Mouse (Mus musculus): Measurements from ENCODE around the gene Gm20388.

Gene Gm20388

DNA sequence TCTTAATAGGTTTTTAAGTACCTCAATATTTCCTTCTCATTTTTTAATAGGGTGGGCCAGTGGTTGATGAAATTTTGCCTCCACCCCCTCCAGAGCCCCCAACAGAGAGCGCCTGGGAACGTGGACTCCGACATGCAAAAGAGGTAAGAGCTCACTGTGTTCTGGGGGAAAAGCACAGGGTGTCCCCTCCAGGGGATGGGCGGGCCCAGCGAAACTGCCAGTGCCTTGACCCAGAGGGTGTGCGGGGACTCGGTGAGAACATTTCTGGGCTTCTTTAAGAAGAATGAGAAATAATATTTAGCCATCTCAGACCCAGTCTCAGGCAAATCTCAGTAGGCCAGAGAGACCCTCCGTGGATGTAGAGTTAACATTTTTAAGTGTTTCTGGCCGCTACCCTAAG lies 2487.5 kb downstream of the Gm20388 start:
- DNase-seq (ENCODE audit: low spot score): no peak

DNA sequence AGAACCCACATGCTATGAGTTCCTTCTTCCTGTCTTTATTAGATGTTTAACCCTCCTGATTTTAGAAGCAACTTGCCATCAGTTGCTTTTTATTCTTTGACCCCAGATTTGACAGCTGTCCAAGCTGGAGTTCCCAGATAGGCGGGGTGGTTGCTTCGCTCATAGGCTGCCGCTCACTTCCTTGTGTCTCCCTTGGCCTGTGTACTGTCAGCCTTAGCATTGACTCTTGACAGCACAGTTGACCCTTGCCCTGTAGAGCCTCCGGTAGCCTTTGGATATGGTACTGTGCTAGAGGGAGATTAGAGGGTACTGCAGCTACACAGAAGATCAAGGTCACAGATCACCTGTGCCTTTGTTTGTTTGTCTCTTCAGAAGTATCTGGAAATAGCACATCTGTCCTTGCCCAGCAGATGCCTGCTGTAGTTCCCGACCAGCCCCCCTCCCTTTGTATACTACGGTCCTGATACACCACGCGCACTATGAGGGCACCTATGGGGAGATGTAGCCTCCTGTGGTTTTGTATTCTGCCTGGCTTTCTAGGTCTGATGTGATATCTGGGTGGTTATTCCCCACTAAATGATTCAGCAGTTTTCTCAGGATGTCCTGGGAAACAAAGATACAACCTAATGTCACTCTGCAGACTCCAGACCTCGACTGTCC lies 2494.6 kb downstream of the Gm20388 start:
- no peak for DNase-seq (ENCODE audit: low spot score)

DNA sequence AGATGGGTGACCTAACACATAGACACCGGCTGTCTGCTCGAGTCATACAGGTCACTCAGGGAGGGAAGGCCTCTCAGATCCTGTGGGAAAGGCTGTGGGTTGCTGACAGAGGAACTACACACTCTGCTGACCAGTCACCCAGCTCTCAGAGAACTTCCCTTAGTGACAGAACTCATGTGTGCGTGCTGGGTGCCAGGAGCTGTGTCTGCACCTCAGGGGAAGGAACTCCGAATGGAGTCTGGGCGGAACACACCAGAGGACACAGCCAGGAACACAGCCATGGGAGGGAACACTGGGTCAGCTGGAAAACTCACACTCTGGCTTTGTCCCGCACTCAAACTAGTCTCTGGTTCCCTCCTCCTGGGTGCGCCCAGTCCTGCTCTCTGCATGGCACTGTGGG lies 2497.0 kb downstream of the Gm20388 start:
- DNase-seq (ENCODE audit: low spot score): no peak

DNA sequence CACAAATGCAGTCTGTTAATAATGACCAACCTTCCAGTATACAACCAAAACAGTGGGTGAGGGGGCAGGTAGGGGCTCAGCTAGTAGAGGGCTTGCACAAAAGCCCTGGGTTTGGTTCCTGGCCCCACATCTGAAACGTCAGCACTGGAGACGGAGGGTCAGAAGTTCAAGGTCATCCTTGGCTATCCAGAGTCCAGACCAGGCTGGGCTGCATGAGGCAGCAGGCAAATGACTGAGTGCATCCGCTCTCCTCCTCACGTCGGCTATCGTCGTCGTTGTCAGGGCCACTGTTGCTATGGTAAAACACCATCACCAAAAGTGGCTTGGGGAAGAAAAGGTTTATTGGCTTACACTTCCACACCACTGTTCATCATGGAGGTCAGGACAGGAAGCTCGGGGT lies 2503.7 kb downstream of the Gm20388 start:
- DNase-seq (ENCODE audit: low spot score): no peak

DNA sequence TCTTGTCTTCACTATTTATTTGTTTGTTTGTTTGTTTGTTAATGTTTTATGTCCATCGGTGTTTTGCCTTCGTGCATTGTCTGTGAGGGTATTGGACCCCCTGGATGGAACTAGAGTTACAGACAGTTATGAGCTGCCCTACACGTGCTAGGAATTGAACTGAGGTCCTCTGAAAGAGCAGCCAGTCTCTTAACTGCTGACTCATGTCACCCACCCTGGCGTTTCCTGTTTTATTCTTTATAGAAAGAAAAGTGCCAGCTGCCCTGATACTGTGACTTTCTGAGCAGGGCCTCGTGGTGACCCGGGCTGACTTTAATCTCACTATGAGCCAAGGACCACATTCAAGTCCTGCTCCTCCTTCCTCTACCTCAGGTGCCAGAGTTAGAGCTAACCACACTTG lies 2504.9 kb downstream of the Gm20388 start:
- no peak for DNase-seq (ENCODE audit: low spot score)

DNA sequence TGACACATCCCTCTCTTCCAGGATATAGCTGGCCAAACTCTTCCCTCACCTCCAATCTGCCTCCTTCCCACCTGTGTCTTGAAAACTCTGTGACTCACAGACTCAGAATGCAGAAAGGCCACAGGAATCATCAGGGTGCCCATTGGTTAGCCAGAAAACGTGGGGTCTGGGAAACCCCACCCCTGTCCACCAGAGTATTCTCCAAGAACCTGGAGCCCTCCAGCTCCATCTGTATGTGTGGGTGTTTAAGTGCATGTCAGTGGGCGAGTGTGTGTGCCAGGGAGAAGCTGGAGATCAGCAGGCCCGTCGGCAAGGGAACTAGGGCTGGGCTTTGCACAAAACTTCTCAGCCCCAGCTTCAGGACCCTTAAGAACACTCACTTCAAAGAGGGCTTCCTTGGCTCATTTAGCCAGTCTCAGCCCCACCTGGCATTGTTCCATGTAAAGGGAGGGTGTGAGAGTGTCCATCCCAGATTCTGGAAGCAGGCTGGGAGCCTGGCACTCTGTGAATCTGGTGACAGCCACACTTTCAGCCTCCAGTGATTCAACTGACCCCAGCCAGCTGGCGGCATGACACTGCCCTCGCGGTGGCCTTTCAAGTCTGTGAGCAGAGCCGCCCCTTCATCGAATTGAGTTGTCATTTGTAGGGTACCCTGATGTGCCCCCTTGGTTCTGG lies 2509.4 kb downstream of the Gm20388 start:
- no peak for DNase-seq (ENCODE audit: low spot score)

DNA sequence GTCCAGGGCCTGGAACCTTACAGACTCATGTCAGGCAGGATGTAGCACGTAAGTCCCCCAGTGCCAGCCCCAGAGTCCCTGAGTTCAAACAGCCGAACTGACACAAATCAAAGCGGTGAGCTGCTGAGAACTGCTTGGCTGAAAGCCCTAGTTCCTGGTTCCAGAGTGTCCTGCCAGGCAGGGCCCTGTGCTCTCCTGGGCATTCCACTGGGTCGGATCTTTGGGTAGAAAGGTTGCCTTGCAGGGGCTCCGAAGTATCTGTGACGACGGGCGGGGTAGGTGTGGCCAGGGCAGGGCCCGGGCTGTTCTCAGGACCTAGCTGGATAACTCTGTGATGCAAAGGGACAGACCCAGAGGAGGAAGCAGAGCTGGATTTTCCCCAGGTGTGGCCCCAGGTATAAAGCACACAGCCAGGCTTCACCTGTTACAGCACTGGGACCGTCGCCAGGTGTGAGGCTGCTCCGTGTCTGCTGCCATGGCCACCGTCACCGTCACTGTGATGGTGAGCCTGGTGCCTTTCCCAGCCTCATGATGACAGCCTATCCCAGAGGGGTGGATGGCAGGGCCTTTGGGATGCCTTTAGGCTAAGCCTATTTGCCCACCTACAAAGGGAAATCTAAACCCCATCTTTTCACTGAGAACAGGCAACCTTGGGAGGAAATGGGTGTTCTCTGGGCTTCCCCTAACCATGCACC lies 2510.9 kb downstream of the Gm20388 start, which contains the start of gene Il17c:
TSS of gene Il17c (plus strand) at position 645 of the 695 bp plus-strand sequence.
- DNase-seq (ENCODE audit: low spot score): no peak

DNA sequence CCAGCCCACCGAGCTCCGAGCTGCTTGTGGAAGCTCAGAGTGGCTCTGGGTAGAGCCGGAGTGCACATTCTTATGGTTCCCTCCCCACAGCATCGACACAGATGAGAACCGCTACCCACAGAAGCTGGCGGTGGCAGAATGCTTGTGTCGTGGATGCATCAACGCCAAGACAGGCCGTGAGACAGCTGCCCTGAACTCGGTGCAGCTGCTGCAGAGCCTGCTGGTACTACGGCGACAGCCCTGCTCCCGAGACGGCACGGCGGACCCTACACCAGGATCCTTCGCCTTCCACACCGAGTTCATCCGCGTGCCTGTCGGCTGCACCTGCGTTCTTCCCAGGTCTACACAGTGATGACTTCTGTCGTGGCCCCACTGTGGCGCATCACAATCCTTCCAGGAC lies 2512.6 kb downstream of the Gm20388 start:
- DNase-seq (ENCODE audit: low spot score): no peak

DNA sequence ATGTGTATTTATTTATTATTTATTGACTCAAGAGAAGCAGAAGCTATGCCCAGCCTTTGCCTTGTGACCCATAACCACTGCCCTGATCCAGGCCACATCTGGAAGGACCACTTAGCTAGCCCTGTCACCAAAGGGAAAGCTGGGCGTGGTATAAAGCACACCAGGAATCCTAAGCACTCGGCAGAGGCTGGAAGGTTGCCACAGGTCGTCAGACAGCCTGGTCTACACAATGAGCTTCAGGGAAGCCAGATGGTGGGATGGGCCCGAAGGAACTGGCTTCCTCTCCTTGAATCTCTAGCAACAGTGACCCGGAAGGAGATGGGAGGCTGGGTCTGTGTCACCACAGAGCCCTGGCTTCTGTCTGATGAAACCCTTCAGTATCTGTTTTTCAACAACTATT lies 2513.0 kb downstream of the Gm20388 start:
- no peak for DNase-seq (ENCODE audit: low spot score)

DNA sequence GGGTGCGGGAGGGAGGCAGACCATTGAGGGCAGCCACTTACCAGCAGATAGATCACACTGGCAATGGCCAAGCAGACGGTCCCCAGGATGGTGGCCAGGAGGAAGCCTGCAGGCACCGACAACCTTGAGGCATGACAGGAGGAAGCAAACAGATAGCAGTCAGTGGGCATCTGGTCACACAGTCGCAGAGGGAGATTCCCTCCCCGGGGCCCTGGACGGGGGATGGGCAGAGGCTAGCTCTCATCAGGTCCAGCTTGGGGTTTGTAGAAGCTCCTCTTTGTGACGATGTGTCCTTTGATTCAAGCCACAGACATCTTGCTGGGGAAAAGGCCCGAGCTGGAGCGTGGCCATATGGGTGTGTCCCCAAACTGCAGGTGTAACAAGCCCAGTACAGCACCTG lies 2515.5 kb downstream of the Gm20388 start:
- DNase-seq (ENCODE audit: low spot score): no peak

DNA sequence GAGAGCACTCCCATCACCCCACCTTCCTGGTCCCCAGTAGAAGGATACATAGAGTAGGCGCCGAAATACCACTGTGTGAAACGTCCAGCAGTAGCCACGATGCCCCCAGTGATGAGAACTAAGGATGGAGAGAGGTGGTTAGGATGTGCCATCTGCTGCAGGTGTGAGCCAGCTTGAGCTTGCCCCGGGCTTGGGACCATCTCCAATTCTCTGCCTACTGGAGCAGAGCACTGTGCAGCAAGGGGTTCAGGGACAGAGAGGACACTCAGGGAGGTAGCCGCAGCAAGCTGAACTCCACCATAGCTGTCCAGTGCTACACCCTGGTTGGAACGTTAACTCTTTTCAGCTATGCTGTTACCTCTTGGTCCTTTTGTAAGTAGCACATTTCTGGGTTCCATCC lies 2517.0 kb downstream of the Gm20388 start:
- DNase-seq (ENCODE audit: low spot score): no peak

DNA sequence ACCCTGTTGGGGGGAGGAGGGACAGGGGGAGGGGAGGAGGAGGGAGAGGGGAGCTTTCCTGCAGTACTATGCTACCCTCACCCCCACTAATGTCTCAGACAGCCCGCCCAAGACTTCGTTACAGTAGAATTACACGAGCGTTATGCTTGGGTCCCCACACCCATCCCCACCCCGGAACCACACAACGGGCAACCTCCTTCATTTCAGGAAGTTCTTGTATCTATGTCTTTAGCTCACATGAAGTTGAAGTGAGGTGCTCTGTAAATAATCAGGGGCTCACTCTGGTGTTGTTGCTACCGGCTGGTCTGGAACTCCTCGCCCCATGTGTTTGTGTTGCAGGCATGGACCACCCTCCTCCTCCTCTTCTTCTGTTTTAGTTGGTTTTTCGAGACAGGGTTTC lies 2517.5 kb downstream of the Gm20388 start:
- DNase-seq (ENCODE audit: low spot score): no peak

DNA sequence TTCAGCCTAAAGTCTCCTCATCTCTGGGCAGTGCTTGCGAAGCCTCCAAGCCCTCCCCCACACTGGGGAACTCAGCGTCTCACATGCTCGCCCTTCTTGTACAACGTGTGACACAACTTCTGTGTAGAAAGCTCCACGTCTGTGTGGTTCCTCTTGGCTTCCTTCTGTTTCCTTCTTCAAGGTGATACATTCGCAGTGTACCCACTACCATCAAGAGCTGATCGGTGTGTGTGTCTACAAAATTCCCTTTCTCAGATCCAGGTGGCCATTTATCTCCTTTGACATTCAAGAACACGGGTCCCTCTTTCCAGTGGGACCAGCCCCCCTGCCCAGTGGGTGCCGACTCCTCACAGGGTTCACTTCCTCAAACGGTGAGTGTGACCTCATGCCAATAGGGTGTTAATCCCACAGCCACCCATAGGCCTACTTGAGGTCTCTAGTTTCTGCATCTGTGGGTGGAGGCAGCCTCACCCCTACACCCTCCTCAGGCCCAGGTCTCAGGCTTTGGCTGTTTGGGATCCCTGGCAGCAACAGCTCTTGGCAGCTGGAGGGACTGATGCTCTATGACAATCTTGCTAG lies 2519.5 kb downstream of the Gm20388 start:
- no peak for DNase-seq (ENCODE audit: low spot score)

DNA sequence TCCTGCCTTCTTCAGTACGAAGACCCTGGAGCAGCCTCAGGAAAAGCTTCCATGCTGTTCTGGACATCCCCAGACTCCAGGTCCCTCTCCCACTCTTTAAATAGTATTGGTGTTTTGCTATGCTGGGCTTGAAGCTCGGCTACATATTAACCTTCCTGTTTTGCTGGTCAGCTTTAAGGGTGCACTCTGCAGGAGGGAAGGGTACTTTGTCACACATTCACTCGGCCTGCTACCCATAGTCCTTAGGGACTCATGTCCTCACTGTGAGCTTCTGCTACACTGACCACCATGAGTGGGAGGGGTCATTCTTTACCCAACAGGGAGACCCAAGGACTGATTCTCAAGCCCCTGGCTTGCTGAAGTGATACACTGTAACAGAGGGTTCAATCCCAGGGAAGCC lies 2520.0 kb downstream of the Gm20388 start:
- DNase-seq (ENCODE audit: low spot score): no peak

DNA sequence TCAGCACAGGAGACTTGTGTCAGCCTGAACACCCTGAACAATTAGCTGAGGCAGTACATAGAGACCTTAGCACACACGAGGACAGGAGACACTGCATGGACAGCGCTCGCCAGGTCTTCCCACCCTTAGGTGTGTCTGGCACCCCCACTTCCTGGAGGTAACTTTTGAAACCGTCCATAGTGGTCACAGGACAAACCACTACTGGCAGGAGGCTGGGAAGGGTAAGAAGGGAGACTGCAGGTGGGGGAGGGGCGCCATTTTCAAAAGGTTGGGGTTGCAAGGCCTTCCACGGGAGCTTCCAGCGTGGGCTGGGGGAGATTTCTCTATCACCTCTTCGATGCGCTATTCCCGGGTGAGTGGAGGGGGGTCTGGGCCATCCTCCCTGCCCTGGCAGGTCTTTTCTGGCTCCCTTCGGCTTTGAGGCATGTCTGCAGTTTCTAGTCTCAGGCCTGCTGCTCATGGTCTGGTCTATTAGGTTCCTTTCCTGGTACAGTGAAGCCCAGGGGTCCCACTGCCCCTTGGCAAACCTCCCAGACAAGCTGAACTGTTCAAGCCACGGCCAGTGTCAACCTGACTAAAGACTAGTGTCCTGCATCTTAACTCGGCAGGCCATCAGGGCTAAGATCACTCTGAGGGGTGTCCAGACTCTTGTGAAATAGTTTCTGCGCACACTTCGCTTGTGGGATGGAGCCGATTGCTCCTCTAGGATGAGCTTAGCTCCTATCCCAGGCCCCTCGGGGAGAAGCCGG lies 2521.2 kb downstream of the Gm20388 start:
- DNase-seq (ENCODE audit: low spot score): peak; percentile 17

DNA sequence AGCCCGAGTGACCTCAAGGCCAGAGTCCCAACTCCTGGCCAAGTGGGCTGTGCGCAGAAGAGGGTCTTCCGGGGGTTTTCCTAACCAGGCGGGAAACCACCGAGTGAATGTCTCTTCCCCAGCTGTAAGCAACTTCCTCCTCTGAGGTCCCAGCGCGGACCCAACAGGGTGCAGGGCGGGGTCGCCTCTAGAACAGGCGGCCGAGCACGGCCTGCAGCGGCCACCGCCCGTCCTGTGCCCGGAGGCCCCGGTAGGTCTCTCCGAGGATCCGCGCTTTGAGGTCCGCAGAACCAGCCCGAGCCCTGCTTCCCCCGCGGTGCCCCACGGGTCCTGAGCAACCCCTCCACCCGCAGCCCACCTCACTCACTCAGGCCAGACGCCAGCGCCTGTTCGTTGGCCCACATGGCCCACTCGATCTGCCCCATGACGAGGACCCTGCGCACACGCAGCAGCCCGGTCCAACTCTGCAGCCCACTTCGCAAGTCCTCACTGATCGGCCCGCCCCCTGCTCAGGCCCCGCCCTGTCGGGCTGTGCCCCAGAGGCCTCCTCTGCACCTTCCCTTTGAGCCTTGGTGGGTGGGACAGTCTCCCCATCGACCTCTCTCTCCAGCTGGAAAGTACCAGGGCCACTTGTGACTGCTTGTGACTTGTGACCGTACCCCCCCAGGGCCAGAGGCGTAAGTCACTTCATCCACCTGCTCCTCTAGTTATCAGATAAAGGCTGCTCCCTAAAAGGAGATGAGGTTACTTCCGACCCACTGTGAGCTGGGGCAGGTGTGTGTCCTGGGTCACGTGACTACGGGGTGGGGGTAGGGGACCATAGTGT lies 2522.0 kb downstream of the Gm20388 start, which contains the start of gene Cyba:
TSS of gene Cyba (minus strand) at position 488 of the 826 bp plus-strand sequence.
- peak; percentile 66 for DNase-seq (ENCODE audit: low spot score)

DNA sequence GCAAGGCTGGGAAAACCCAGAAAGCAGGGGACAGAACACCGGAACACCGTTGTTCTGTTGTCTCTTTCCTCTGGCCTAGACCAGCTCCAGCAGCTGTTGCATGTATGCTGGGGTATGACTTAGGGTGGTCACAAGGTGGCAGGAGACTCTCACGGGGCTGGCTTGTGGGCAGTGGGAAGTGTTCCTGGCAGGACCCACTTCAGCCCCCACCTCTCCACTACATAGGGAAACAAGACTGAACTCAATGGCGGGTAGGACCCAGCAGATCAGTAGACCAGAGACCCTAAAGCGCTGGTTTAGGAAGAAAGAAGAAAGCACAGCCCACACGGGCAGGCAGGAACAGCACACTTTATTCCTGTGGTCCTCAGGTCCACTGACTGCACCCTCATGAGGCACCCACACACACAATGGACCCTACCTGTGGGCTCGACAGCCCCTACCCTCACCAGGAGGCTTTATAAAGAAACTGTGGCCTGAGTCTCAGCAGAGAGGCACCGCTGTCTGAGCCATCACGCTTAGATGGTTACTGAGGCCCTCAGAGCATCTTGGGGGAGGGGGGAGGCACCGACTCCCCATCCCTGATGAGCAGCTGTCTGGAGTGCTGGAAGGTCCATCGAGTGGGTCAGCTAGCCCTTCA lies 2522.7 kb downstream of the Gm20388 start:
- peak; percentile 14 for DNase-seq (ENCODE audit: low spot score)

DNA sequence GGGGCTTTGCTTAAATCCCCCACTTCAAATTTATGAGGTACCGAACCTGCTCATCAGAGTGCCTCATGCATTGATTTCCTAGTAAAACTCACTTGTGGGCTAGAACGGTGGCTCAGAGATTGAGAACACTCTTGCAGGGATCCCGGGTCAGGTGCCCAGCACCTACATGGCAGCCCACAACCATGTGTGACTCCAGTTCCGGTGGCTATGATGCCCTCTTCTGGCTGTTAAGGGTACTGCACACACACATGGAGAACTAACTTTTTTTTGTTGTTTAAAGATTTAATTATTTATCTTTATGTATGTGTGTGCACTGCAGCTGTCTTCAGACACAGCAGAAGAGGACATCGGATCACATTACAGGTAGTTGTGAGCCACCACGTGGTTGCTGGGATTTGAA lies 2524.7 kb downstream of the Gm20388 start:
- no peak for DNase-seq (ENCODE audit: low spot score)

DNA sequence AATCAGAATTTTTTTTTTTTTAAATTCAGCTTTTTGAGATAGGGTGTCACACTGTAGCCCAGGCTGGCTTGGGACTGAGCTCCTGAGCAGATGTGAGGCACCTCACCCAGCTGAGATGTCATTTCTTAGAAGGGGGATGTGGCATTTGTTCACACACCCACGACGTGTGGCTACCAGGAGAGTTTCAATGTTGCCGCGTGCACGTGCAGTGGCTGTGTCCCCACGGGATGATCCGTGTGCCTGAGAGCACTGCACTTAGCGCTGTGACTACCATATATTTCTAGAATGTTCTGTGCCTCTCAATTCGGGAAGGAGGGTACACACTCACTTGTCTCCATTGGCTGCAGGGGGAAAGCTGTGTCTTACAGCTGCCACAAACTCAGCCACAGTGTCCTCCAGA lies 2525.5 kb downstream of the Gm20388 start:
- DNase-seq (ENCODE audit: low spot score): no peak

DNA sequence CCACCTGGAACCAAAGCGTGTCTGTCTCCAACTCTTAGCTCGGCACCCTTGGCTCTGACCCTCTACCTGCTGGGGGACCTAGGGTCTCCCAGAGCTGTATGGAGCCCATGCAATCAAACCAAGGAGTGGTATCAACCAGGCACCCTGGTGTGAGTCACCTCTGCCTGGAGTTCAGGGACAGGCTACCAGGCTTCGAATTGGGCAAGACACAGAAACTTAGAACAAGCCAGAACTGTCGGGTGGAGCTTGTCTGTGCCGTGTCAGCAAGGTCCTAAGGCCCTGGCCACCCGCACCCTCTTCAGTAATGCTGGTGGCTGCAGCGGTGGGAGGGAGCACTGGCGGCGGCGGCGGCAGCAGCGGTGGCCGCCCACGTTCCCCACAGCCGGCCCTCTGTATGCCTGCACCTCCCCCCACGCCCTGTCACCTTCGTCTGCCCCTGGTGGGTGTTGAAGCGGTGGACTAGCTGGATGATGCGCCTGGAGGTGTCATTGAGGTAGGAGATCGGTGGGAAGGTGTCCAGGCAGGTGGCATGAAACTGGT lies 2526.0 kb downstream of the Gm20388 start:
- no peak for DNase-seq (ENCODE audit: low spot score)
